Mouse (Mus musculus) bone marrow macrophage, adult 2 months (primary cell): ENCODE results near the gene 1700023F06Rik. TPM values are rescaled to one million over a fixed set of nuclear protein-coding genes. Genes with fewer than 3 reads are reported as not detected.

ENCODE experiments used
- H3K27ac ChIP-seq: 2 replicates; pipeline ENCODE4 v1.5.1; 2012; ENCODE audit warnings: low read depth, low read length; ENCODE audit not compliant: insufficient read depth
- H3K4me1 ChIP-seq: 2 replicates; pipeline ENCODE4 v1.6.1; 2012; ENCODE audit warnings: low read length; ENCODE audit not compliant: control insufficient read depth, insufficient read depth
- H3K4me3 ChIP-seq: 2 replicates; pipeline ENCODE4 v1.5.1; 2012; ENCODE audit warnings: mild to moderate bottlenecking, low read length, moderate library complexity; ENCODE audit not compliant: insufficient read depth
- CTCF ChIP-seq: IDR thresholded peaks from 2 replicates; pipeline ENCODE4 v1.5.1; 2012; ENCODE audit warnings: low read depth, mild to moderate bottlenecking, low read length, moderate library complexity
- POLR2A ChIP-seq: IDR thresholded peaks from 2 replicates; pipeline ENCODE4 v1.6.1; 2012; ENCODE audit warnings: mild to moderate bottlenecking, low read depth, low read length, borderline replicate concordance
- polyA plus RNA-seq: library from polyadenylated mRNA; stranded (reverse); fragments of >200 nt; gene quantifications from 2 replicates; pipeline ENCODE4 v1.2.4, GENCODE M21; 2012; ENCODE audit not compliant: missing spikeins, insufficient read depth, insufficient read length

1700023F06Rik gene
- polyA plus RNA-seq, 1 experiment: not detected

- H3K27ac ChIP-seq: no peak overlapping the region
- peaks cover 2% of the 10 kb centered on the region; the same call in 1 of the 2 replicates for H3K4me1 ChIP-seq
- TF ChIP-seq CTCF (no peak), POLR2A (no peak)
- H3K4me3 ChIP-seq: no peak overlapping the region
Observed at GRCm38 (mm10) chr11:103206203-103206602, 2.2 kb downstream of the 1700023F06Rik start.

GRCm38 (mm10) chr11:103202376-103202775 is 6.0 kb downstream of the 1700023F06Rik start:
- Histone ChIP-seq H3K4me3 (no peak overlapping the region), H3K4me1 (peaks cover 2% of the 10 kb centered on the region; the same call in 1 of the 2 replicates), H3K27ac (no peak overlapping the region)
- TF ChIP-seq CTCF: no peak
- TF ChIP-seq POLR2A: no peak

GRCm38 (mm10) chr11:103201664-103202063 is 6.7 kb downstream of the 1700023F06Rik start:
- Histone ChIP-seq H3K27ac (no peak overlapping the region), H3K4me1 (peaks cover 2% of the 10 kb centered on the region; the same call in 1 of the 2 replicates), H3K4me3 (no peak overlapping the region)
- no peak for TF ChIP-seq CTCF
- no peak for TF ChIP-seq POLR2A

GRCm38 (mm10) chr11:103198911-103199803 is 9.2 kb downstream of the 1700023F06Rik start:
- H3K4me1 ChIP-seq: peaks cover 2% of the 10 kb centered on the region; the same call in 1 of the 2 replicates
- H3K27ac ChIP-seq: no peak overlapping the region
- H3K4me3 ChIP-seq: no peak overlapping the region
- TF ChIP-seq POLR2A (no peak), CTCF (no peak)

- Histone ChIP-seq H3K4me1 (peaks cover 2% of the 10 kb centered on the region; the same call in 1 of the 2 replicates), H3K4me3 (no peak overlapping the region), H3K27ac (no peak overlapping the region)
- TF ChIP-seq CTCF (no peak), POLR2A (no peak)
Observed at GRCm38 (mm10) chr11:103198339-103198738, 10.0 kb downstream of the 1700023F06Rik start.

- no peak overlapping the region for H3K4me3 ChIP-seq
- H3K4me1 ChIP-seq: peaks cover 2% of the 10 kb centered on the region; the same call in 1 of the 2 replicates
- no peak overlapping the region for H3K27ac ChIP-seq
- TF ChIP-seq POLR2A (no peak), CTCF (no peak)
Observed at GRCm38 (mm10) chr11:103197340-103197739, 11.0 kb downstream of the 1700023F06Rik start.

GRCm38 (mm10) chr11:103195656-103196055 is 12.7 kb downstream of the 1700023F06Rik start:
- Histone ChIP-seq H3K4me3 (no peak overlapping the region), H3K4me1 (peaks cover 3% of the 10 kb centered on the region; the same call in 1 of the 2 replicates), H3K27ac (no peak overlapping the region)
- TF ChIP-seq CTCF (no peak), POLR2A (no peak)

- TF ChIP-seq POLR2A (no peak), CTCF (no peak)
- Histone ChIP-seq H3K27ac (no peak overlapping the region), H3K4me3 (no peak overlapping the region), H3K4me1 (peaks cover 3% of the 10 kb centered on the region; the same call in 1 of the 2 replicates)
Observed at GRCm38 (mm10) chr11:103195236-103195635, 13.1 kb downstream of the 1700023F06Rik start.

- H3K4me1 ChIP-seq: peaks cover 3% of the 10 kb centered on the region; the same call in 1 of the 2 replicates
- H3K27ac ChIP-seq: no peak overlapping the region
- TF ChIP-seq POLR2A (no peak), CTCF (no peak)
- no peak overlapping the region for H3K4me3 ChIP-seq
Observed at GRCm38 (mm10) chr11:103193825-103194168, 14.6 kb downstream of the 1700023F06Rik start.

GRCm38 (mm10) chr11:103192956-103193824 is 15.2 kb downstream of the 1700023F06Rik start:
- Histone ChIP-seq H3K4me3 (no peak overlapping the region), H3K4me1 (peaks cover 3% of the 10 kb centered on the region; the same call in 1 of the 2 replicates), H3K27ac (no peak overlapping the region)
- TF ChIP-seq POLR2A: no peak
- no peak for TF ChIP-seq CTCF
